Mouse (Mus musculus): ENCODE data around the gene Ofcc1.

The Ofcc1 gene

GRCm38 (mm10) chr13:39979294-39980061, 381.8 kb downstream of the Ofcc1 start:
- no peak for DNase-seq

- DNase-seq, result no peak
These were observed 392.8 kb downstream of the Ofcc1 start for GRCm38 (mm10) chr13:39968349-39969016.

- DNase-seq, result no peak
These were observed 404.0 kb downstream of the Ofcc1 start for GRCm38 (mm10) chr13:39957226-39957625.

GRCm38 (mm10) chr13:39956017-39956416, 405.2 kb downstream of the Ofcc1 start:
- no peak for DNase-seq
